Mouse (Mus musculus) left cerebral cortex, adult 8-10 months (tissue): ENCODE results near the gene Olfr9. TPM values are rescaled to one million over a fixed set of nuclear protein-coding genes. Genes with fewer than 3 reads are reported as not detected.
"Not testable (repeated sequence)": the region's sequence is repeated elsewhere in the genome, so short reads cannot be mapped to it uniquely, and the experiment has no call there.

Experiments
- DNase-seq, 2 experiments: peaks; one replicate each; pipeline ENCODE4 v3.0.0; 2022; ENCODE audit warnings: low spot score in 2 of 2
- total RNA-seq, 4 experiments: library from RNA; stranded (reverse); gene quantifications; 2 replicates each; pipeline ENCODE4 v1.2.4; 2022

Gene Olfr9
- not detected for total RNA-seq

- DNase-seq: not testable (repeated sequence)
Observed at GRCm38 (mm10) chr10:128989131-128989530, at the start of gene Olfr9. Gene Olfr9 (plus strand): TSS chr10:128989431.

- no peak for DNase-seq
Observed at GRCm38 (mm10) chr10:128940475-128941061, 48.7 kb upstream of the Olfr9 start.

- DNase-seq: no peak
Observed at GRCm38 (mm10) chr10:128945675-128946074, 43.6 kb upstream of the Olfr9 start.

GRCm38 (mm10) chr10:128947496-128947895 is 41.7 kb upstream of the Olfr9 start:
- no peak for DNase-seq

- peak in 1 of 2 experiments; percentile 35 for DNase-seq
Observed at GRCm38 (mm10) chr10:128950208-128950887, 38.9 kb upstream of the Olfr9 start.

- DNase-seq: no peak
Observed at GRCm38 (mm10) chr10:128958340-128958739, 30.9 kb upstream of the Olfr9 start.

GRCm38 (mm10) chr10:128960142-128960541 is 29.1 kb upstream of the Olfr9 start:
- no peak for DNase-seq

GRCm38 (mm10) chr10:128960590-128961584 is 28.3 kb upstream of the Olfr9 start, which contains the start of gene Mettl7b:
Gene Mettl7b (minus strand): TSS chr10:128960988.
- no peak for DNase-seq

GRCm38 (mm10) chr10:128964961-128965360 is 24.3 kb upstream of the Olfr9 start:
- no peak for DNase-seq

- no peak for DNase-seq
Observed at GRCm38 (mm10) chr10:128965871-128966270, 23.4 kb upstream of the Olfr9 start.

GRCm38 (mm10) chr10:128968341-128968749 is 20.9 kb upstream of the Olfr9 start:
- DNase-seq: no peak

- DNase-seq: no peak
Observed at GRCm38 (mm10) chr10:128970740-128971250, 18.4 kb upstream of the Olfr9 start.

- no peak for DNase-seq
Observed at GRCm38 (mm10) chr10:128972841-128973240, 16.4 kb upstream of the Olfr9 start.

- DNase-seq: no peak
Observed at GRCm38 (mm10) chr10:128976395-128976794, 12.8 kb upstream of the Olfr9 start.

GRCm38 (mm10) chr10:128977522-128978114 is 11.6 kb upstream of the Olfr9 start:
- DNase-seq: peak in 1 of 2 experiments; percentile 16

- no peak for DNase-seq
Observed at GRCm38 (mm10) chr10:128980644-128981365, 8.4 kb upstream of the Olfr9 start.

GRCm38 (mm10) chr10:128990129-128990850 is 1.1 kb downstream of the Olfr9 start:
- DNase-seq: not testable (repeated sequence)

GRCm38 (mm10) chr10:128990994-128991393 is 1.8 kb downstream of the Olfr9 start:
- no peak for DNase-seq

- DNase-seq: no peak
Observed at GRCm38 (mm10) chr10:128995796-128996195, 6.6 kb downstream of the Olfr9 start.
